Mouse (Mus musculus) ES-E14 (cell line): Measurements from ENCODE around the gene Hdhd5.

Experiments
- HCFC1 ChIP-seq: IDR thresholded peaks from 2 replicates; pipeline ENCODE4 v1.6.1; 2012; ENCODE audit warnings: low read length, inconsistent platforms, borderline replicate concordance; ENCODE audit not compliant: insufficient read depth
- MAFK ChIP-seq: IDR thresholded peaks from 2 replicates; pipeline ENCODE4 v1.6.1; 2014; ENCODE audit warnings: mild to moderate bottlenecking, low read depth, low read length, inconsistent platforms; ENCODE audit not compliant: insufficient read depth
- ZC3H11A ChIP-seq: IDR thresholded peaks from 2 replicates; pipeline ENCODE4 v1.6.1; 2012; ENCODE audit warnings: low read depth, mild to moderate bottlenecking, inconsistent platforms, low read length, borderline replicate concordance

GRCm38 (mm10) chr6:120511212-120511611 lies 19.9 kb downstream of the Hdhd5 start:
- TF ChIP-seq ZC3H11A (no peak), HCFC1 (no peak), MAFK (no peak)
